Mouse (Mus musculus) embryonic fibroblast, embryonic 13.5 days (primary cell): Measurements from ENCODE around the gene Gm20479. TPM values are rescaled to one million over a fixed set of nuclear protein-coding genes. Genes with fewer than 3 reads are reported as not detected.

ENCODE experiments used
- H3K27ac ChIP-seq: 2 replicates; pipeline ENCODE4 v1.5.1; 2012; ENCODE audit warnings: low read length, control low read depth, inconsistent platforms; ENCODE audit not compliant: insufficient read depth
- H3K4me1 ChIP-seq: 2 replicates; pipeline ENCODE4 v1.6.1; 2011; ENCODE audit warnings: low read length; ENCODE audit not compliant: control insufficient read depth, insufficient read depth
- H3K4me3 ChIP-seq: 2 replicates; pipeline ENCODE4 v1.5.1; 2011; ENCODE audit warnings: mild to moderate bottlenecking, control low read depth, low read length; ENCODE audit not compliant: insufficient read depth
- CTCF ChIP-seq: IDR thresholded peaks from 2 replicates; pipeline ENCODE4 v1.5.1; 2011; ENCODE audit warnings: mild to moderate bottlenecking, control low read depth, low read length, moderate library complexity, borderline replicate concordance; ENCODE audit not compliant: insufficient read depth
- POLR2A ChIP-seq: IDR thresholded peaks from 2 replicates; pipeline ENCODE4 v1.6.1; 2011; ENCODE audit warnings: low read depth, mild to moderate bottlenecking, control low read depth, low read length, moderate library complexity
- polyA plus RNA-seq: library from polyadenylated mRNA; stranded (reverse); fragments of >200 nt; gene quantifications from 2 replicates; pipeline ENCODE4 v1.2.4, GENCODE M21; 2011; ENCODE audit warnings: low read depth; ENCODE audit not compliant: missing spikeins, insufficient read length

The Gm20479 gene
- polyA plus RNA-seq, 1 experiment: 6.2 TPM

DNA sequence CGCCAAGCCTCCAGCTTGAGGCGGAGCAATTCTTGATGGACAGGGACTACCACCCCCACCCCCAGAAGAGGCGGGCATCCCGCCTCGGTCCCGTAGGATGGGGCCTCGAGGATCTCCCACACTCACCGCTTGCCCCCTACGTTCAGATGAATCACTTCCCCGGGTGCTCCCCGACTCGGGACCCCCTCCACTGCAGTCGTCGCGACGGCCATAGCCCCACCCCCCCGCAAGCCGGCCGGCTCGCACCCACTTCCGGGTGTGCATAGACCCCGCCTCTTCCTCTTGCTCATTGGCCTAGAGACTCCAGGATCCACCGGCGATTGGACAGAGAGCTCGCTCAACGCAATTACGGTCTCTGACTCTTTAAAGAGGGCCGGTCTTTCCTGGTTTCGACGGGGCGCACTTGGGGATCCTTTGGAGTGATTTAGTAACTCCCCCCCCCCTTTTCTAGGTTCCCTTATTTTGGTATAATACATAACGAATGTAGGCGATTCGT, 1.4 kb downstream of the Gm20479 start, which contains the start of gene Shkbp1:
Shkbp1 (minus strand) TSS at position 275 of the 496 bp plus-strand sequence.
- H3K4me1 ChIP-seq: no peaks in the 10 kb centered on the region
- H3K27ac ChIP-seq: peak within 1 kb of the TSS; percentile 64
- TF ChIP-seq CTCF (no peak), POLR2A (no peak; the same call in 1 of the 2 replicates)
- peak within 1 kb of the TSS; percentile 91 for H3K4me3 ChIP-seq

DNA sequence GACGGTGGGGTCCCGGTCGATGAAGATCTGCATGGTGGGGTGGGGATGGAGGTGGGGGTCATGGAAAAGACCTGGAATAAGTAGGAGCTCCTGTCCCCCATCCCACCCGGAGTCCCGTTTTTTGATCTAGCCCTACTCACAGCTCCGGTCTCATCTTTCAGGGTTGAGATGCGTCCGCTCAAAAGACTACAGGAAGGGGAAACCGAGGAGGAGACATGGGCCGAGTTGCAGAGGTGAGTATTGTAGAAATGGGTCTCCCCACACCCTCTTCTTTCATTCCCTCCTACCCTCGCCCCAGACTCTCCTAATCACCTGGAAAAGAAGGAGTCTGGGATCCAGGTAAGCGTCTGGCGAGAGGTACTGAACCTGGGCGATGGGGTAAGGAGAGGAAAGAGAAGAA, 2.0 kb downstream of the Gm20479 start:
- no peaks in the 10 kb centered on the region for H3K4me1 ChIP-seq
- H3K27ac ChIP-seq: 0 out of 2 replicates have a peak overlapping the region, but pooled peaks have one; percentile 36
- TF ChIP-seq CTCF (no peak), POLR2A (no peak; the same call in 1 of the 2 replicates)
- peak overlapping the region; percentile 91 for H3K4me3 ChIP-seq

DNA sequence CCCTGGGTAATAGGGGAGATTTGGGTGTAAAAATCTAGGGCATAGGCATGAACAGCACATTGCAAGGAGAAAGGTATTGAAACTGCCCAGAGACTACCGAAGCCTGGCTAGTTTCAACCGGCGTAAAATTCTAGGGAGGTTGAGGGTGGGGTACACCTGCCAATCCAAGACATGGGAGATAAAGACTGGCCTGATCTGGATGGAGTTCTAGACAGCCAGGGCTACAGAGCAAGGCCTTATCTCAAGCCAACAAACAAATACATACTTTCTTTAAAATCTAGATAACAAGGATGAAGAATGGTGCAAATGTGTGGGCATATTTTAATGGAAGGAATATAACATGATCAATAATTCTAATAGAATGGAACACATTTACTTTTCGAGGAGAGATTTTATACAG, 2.4 kb downstream of the Gm20479 start:
- H3K27ac ChIP-seq: no peak overlapping the region
- peak overlapping the region; percentile 91 for H3K4me3 ChIP-seq
- TF ChIP-seq POLR2A (no peak), CTCF (no peak)
- no peaks in the 10 kb centered on the region for H3K4me1 ChIP-seq

DNA sequence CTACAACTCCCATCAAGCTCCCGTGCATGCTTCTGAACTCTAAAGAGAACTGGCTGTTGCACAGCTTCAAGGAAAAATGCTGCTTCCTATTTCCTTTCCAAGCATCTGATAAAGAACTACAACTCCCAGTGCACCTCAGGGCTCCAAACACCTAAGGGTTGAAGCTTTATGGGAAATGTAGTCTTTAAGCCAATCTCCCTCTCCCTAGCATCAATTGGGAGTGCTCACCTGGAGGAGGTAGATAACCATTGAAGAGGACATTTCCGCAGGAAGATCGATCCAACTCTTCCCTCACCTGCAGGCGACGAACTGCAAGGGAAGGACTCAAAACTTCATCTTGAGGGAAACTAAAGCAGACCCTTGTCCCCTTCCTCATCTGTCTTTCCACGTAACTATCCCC, 3.1 kb downstream of the Gm20479 start:
- Histone ChIP-seq H3K4me3 (no peak overlapping the region), H3K4me1 (no peaks in the 10 kb centered on the region), H3K27ac (no peak overlapping the region)
- TF ChIP-seq CTCF (no peak), POLR2A (no peak)

DNA sequence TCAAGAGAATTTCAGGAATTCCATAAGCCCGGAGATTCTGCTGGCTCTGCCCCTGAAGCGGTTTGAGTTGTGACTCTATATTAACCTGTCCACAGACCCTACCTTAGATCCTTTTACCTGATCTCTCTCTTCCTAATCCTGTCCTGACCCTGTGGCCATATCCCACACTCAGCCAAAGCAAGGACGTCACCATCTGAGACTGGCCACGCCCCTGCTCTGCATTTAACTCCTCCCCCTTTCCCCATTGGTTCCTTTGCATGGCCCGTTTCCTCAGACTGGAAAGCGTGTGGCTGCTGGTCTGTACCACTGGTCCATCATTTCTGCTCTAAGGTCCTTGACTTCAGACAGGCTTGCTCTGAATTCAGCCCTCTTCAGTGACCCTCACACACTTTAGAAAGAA, 11.8 kb downstream of the Gm20479 start:
- no peaks in the 10 kb centered on the region for H3K4me1 ChIP-seq
- H3K4me3 ChIP-seq: no peak overlapping the region
- no peak for TF ChIP-seq CTCF
- no peak for TF ChIP-seq POLR2A
- H3K27ac ChIP-seq: no peak overlapping the region

GRCm38 (mm10) chr7:27342595-27342994, 14.6 kb downstream of the Gm20479 start:
- TF ChIP-seq POLR2A: no peak
- no peak for TF ChIP-seq CTCF

DNA sequence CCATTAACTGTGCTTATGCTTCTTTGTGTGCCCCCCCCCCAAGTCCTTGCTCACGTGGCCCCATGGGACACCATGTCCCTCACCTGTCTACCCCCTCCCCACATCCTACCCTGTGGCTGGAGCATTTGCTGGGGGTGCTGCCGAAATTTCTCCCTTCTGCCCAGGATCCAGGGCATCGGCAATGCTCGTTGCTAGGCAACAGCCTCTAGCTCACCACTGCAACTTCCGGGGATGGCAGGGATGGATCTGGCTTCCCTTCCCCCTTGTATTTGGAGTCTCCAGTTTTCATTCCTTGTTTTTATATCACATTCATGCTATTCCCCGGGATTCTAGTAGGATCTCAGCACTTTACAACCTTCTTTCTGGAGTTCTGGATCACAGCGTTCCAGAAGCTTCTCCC, 17.7 kb downstream of the Gm20479 start:
- no peak overlapping the region for H3K27ac ChIP-seq
- TF ChIP-seq CTCF: no peak
- no peak for TF ChIP-seq POLR2A

More at GRCm38 (mm10) chr7:27342595-27342994, 14.6 kb downstream of the Gm20479 start:
- Histone ChIP-seq H3K4me1 (no peaks in the 10 kb centered on the region), H3K27ac (no peak overlapping the region), H3K4me3 (no peak overlapping the region)

GRCm38 (mm10) chr7:27339114-27339513, 18.1 kb downstream of the Gm20479 start:
- no peak overlapping the region for H3K27ac ChIP-seq
- TF ChIP-seq POLR2A (no peak), CTCF (no peak)
- H3K4me1 ChIP-seq: peaks cover 3% of the 10 kb centered on the region; the same call in 1 of the 2 replicates
- no peak overlapping the region for H3K4me3 ChIP-seq

More for the DNA sequence above, 17.7 kb downstream of the Gm20479 start:
- H3K4me1 ChIP-seq: peaks cover 3% of the 10 kb centered on the region; the same call in 1 of the 2 replicates
- H3K4me3 ChIP-seq: no peak overlapping the region

DNA sequence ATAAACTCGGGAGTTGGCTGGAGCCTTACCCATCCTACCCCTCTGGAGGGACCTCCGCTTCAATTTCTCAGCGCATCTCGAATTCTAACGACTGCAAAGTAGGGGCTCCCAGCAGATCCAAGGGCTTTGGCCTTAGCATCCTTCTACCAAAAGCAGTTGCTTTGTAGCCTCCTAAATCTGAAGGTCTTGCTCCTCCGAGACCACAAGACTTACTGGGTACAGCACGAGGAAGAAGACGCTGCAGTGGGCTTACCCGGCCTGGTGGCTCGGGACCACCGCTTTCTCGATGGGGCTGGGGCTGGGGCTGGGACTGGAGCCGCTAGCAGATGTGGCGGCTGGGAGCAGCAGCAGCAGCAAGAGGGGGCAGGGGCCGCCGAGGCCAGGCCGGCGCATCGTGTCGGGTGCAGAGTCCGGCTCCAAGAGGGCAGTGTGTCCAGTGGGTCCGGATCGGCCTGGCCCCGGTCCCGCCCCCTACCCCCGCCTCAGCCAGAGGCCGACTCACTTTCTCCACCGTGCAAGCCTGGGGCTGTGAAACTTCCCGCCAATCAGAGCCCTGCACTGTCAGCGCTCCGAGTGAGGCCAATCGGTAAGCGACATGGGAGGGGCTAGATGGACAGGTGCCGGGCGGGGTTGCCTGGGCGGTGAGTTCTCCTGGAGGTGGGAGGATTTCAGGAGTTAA, 19.9 kb downstream of the Gm20479 start, which contains the start of gene Ltbp4:
Ltbp4 (minus strand) TSS at position 518 of the 679 bp plus-strand sequence.
- Histone ChIP-seq H3K4me3 (peak within 1 kb of the TSS; percentile 29; the same call in 1 of the 2 replicates), H3K27ac (no peak within 1 kb of the TSS), H3K4me1 (peaks cover 3% of the 10 kb centered on the region; the same call in 1 of the 2 replicates)
- TF ChIP-seq POLR2A: no peak
